Mouse (Mus musculus): Measurements from ENCODE around the gene Chtf18. TPM values are rescaled to one million over a fixed set of nuclear protein-coding genes. Genes with fewer than 3 reads are reported as not detected.

Gene Chtf18
- total RNA-seq, 2 experiments from 2014 or later: 2.6 to 2.7 TPM

DNA sequence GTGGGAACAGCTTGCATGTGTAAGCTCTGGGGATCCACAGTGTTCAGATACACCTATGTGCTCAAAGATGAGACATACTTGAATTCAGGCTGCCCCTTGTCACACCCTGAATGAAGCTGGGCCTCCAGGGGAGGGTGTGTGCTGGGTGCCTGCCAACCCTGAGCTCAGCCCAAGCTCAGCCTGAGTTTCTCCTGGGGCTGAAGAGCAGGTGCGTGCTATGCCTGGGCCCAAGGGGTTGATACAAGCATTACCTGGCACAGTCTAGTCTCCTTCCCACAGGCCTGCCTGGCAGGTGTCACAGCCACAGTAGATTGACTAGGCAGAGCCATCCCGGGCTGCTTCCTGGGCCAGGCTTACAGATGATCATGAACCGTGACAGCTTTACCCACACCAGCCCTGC, 8.5 kb upstream of the Chtf18 start, which contains the start of gene Mslnl:
Mslnl (plus strand) TSS at position 298 of the 400 bp plus-strand sequence.
- no peak for DNase-seq (ENCODE audit: low spot score in 2 of 2)

GRCm38 (mm10) chr17:25735246-25735645, 8.0 kb upstream of the Chtf18 start:
- no peak for DNase-seq (ENCODE audit: low spot score in 2 of 2)

- peak; percentile 83 to 88 for DNase-seq (ENCODE audit: low spot score in 2 of 2)
These were observed 4.9 kb upstream of the Chtf18 start for GRCm38 (mm10) chr17:25732082-25732481.

GRCm38 (mm10) chr17:25728009-25728270, 721 bp upstream of the Chtf18 start:
- no peak for DNase-seq (ENCODE audit: low spot score in 2 of 2)

- DNase-seq (ENCODE audit: low spot score in 2 of 2): no peak
These were observed 2.0 kb downstream of the Chtf18 start for GRCm38 (mm10) chr17:25725264-25725663.

DNA sequence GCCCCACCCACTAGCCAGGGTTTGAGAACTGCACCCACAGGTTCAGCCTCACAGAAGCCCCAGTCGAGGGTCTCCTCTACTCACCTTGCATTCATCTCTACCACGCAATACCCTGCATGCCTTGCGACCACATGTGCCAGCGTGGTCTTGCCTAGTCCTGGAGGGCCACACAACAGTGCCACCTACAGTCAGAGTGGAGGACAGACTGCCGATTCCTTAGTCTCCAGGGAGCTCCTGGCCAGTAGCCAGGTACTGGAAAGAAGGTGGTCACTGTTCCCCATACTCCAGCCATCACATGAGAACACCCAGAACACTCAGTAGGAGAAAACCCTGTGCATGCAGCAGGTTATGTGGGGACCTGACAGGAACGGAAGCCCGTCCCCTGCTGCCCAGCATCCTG, 3.3 kb downstream of the Chtf18 start:
- DNase-seq (ENCODE audit: low spot score in 2 of 2): no peak

DNA sequence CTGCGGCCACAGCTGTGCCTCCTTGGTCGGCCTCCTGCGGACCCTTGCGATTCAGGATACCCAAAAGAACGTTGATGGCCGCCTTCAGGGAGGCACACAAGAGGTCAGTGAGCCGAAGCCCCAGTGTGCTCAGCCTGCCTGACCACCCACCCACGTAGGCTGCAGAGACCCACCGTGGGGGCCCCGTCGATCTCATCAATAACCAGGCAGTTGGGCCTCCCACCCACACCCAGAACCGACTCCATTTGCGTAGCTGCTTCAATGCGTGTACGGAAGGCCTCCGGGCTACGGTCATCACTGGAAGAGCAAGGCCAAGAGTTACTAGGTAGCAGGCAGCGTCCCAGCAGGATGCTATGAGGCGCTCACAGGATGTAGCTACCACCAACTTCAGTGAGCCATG, 3.7 kb downstream of the Chtf18 start:
- no peak for DNase-seq (ENCODE audit: low spot score in 2 of 2)

GRCm38 (mm10) chr17:25721476-25721875, 5.7 kb downstream of the Chtf18 start:
- no peak for DNase-seq (ENCODE audit: low spot score in 2 of 2)

GRCm38 (mm10) chr17:25717691-25718090, 9.5 kb downstream of the Chtf18 start:
- no peak for DNase-seq (ENCODE audit: low spot score in 2 of 2)

- no peak for DNase-seq (ENCODE audit: low spot score in 2 of 2)
These were observed 10.2 kb downstream of the Chtf18 start, which contains the start of gene Gng13 for GRCm38 (mm10) chr17:25716711-25717637. Gng13 (plus strand) TSS chr17:25717171.

DNA sequence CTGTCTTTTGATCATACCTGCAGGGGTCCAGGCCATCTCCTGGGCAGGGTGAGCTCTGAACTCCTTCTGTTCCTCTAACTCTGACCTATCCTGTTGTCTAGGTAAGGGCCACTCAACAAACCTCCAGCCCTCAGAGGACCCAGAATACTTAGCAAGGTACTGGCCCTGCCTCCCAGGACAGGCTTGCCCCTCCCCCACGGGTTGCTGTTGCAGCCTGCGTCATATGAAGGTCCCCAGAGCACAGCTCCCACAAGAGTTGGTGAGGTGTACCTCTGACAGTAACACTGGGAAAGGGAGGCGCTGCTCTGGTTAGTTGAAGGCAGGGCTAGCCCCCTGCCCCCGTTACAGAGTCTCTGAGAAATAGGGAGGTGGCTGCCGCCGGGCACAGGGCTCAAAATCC, 11.1 kb downstream of the Chtf18 start:
- DNase-seq (ENCODE audit: low spot score in 2 of 2): no peak

DNA sequence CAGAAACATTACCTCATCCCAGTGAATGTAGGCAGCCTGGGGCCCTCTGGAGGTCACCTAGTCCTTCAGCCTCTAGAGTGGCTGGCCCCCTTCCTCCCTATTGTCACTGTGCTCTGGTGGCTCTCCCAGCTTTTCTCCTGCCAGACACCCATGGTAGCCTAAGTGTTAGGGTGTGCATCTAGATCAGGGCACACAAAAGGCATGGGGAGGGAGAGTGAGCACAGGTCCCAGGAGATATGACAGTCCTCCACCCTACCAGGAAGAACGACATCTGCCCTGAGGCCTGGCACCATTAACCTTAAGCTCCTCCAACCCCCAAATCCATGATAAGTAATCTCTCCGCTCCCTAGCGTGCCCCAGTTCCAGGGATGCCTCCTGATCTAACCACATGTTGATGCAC, 11.6 kb downstream of the Chtf18 start:
- no peak for DNase-seq (ENCODE audit: low spot score in 2 of 2)

- DNase-seq (ENCODE audit: low spot score in 2 of 2): no peak
These were observed 16.1 kb downstream of the Chtf18 start for GRCm38 (mm10) chr17:25711136-25711535.

DNA sequence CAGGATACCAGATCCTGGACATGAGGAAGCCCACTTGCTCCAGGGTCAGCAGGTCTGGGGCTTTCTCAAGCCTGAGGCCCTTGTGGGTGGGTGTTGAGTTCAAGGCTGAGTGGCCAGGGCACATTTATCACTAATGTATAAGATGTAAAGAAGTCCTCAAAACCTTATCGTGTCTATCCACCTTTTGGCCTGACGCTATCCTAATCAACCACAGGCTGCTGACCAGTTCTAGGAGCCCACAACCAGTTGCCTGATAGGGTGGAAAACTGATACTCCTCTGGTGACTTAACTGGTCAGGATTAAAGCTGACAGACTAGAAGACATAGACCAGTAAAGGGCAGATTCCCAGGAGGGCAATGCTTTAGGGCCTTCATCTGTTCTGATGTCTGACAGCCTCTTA, 17.2 kb downstream of the Chtf18 start:
- DNase-seq (ENCODE audit: low spot score in 2 of 2): no peak

DNA sequence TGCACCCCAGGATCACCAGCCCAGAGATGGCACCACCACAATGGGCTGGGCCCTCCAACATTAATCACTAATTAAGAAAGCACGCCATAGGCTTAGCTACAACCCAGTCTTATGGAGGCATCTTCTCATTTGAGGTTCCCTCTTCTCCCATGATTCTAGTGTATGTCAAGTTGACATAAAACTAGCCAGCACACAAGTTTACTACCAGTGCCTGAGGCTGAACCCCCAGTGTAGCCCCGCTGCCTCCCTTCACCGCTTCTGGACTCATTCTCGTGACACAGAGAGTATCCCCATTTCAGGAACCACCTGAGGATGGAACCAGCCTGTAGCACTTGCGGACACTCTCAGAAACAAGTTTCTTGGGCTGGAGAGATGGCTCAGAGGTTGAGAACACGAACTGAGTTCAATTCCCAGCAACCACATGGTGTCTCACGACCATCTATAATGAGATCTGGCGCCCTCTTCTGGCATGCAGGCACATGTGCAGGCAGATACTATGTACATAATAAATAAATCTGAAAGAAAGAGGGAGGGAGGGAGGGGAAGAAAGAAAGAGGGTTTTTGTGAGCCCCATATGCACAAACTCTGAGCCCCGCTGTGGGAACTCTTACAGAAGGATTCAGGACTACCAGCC, 26.2 kb downstream of the Chtf18 start:
- no peak for DNase-seq (ENCODE audit: low spot score in 2 of 2)

DNA sequence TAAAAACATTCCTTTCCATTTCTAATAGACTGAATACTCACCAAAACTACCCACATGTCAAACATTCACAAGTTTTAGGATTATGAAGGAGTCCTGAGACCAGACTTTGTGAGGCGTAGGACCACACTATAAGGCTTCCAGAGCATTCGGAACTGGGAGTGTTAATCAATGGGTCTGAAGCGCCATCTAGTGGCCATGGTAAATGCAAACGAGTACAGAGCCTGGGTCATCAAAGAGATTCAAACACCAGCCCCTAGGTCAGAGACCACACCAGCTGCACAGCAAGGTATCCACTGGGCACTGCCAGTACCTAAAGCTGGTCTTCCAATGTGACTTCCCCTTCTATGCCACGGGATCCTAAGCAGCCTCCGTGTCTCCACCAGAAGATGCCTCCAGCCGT, 28.8 kb downstream of the Chtf18 start:
- DNase-seq (ENCODE audit: low spot score in 2 of 2): peak; percentile 73

GRCm38 (mm10) chr17:25696263-25696662, 31.0 kb downstream of the Chtf18 start:
- no peak for DNase-seq (ENCODE audit: low spot score in 2 of 2)

DNA sequence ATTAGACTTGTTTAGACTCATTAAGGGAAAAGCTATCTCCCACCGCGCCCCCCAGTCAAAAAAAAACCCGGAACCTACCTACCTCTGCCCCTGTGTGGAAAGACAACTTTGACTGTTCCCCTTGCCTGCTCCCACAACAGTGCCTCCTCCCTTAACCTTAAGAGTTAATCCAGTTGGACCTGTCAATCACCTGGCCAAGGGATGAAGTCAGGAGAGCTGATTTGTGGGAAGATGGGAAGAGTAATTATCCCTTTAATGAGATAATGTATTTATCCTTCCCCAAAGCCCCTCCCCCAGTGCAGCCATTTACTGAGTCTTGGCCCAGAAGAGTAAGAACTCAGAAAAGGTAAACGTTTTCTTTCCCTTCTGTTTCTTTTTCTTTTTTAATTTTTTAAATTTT, 38.3 kb downstream of the Chtf18 start:
- DNase-seq (ENCODE audit: low spot score in 2 of 2): no peak

DNA sequence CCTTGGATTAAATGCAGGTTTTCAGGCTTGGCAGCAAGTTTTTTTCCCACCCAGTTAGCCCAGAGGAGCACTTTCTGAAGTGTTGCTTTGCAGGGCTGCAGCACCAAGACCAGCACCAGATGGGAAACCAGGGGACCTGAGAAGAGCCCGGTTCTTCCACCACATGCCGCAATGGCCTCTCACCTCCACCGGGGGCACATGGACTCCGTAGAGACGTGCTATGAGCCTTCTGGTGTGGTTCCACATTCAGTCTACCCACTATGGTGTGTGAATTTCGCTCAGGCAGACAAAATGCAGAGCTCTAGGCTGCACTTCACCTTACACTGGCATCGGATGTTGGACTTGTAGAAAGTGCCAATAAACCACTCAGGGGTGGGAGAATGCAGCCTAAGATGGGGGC, 40.9 kb downstream of the Chtf18 start:
- no peak for DNase-seq (ENCODE audit: low spot score in 2 of 2)

- no peak for DNase-seq (ENCODE audit: low spot score in 2 of 2)
These were observed 45.6 kb downstream of the Chtf18 start for GRCm38 (mm10) chr17:25681636-25682035.

- no peak for DNase-seq (ENCODE audit: low spot score in 2 of 2)
These were observed 47.4 kb downstream of the Chtf18 start for GRCm38 (mm10) chr17:25679818-25680217.

DNA sequence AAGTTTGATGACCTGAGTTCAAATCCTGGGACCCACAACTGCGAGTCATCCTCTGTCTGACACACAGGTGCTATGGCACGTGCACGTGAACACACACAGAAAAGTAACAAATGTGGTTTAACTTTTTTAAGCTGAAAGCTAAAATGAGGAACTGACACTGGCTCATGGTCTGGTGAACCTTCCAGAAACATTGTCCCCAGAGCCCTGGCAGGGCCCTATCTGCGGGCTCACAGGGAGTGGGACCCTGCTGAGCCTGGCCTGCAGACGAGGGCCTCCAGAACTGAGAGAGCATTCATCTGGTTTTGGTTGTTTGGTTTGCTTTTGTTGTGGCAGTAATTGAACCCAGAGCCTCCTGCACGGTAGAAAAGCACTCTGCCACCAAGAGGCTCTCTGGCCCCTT, 49.2 kb downstream of the Chtf18 start:
- DNase-seq (ENCODE audit: low spot score in 2 of 2): no peak

DNA sequence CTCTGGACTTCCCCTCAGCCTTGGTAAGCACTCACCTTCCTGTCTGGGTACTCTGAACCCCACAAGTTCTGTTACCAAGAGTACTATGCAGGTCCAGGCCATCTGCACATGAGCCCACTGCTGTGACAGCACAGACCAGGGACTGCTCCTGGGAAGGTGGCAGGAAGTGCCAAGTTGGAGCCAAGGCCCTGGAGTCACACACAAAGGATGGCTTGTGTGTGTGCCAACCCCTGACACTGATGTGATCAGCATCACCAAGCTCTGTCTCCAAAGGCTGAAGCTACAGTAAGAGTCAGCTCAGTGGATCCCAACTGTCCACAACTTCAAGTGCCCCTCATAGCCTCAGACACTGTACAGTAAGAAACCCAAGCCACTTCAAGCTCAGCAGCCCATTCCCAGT, 54.2 kb downstream of the Chtf18 start:
- DNase-seq (ENCODE audit: low spot score in 2 of 2): no peak
